Mouse (Mus musculus): ENCODE measurements at regions not wholly inside any gene's neighbourhood (a gene's known extent, or its start where the extent isn't known, plus 50 kb on each side); places are given as distances from the start of the nearest gene placed in this dataset.
"Not testable (repeated sequence)": the region's sequence is repeated elsewhere in the genome, so short reads cannot be mapped to it uniquely, and the experiment has no call there.

DNA sequence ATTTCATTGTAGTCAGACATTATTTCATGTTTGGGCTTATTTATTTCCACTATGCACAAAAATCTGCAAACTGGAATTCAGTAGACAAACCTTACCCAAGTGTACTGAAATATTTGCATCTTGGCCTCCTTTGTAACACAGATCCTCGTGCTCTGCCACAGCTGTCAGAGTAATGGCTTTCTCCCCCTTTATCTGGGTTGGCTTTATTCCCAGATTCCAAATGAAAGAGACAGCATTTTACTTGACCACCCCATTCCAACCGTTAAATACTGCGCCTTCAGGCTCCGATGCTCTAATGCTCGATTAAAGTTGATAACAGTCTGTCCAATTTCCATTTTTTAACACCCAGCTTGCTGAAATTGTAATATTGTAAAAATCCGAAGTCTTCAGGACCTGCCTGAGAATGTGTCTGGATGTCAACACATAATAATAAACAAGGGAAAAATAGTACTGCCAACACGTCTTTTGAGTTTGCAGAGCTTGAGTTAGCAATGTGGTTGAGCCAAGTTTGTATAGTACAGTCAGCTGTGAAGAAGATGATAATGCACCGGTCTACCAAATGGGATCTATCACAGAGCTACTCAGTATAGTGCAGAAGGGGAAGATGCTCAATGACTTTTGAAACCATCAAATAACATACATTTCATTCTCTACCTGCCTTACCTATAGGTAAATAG, 323.4 kb upstream of the Klhl29 start:
- DNase-seq (ENCODE audit: low read depth, low spot score) = no peak
- peaks cover 7% of the 10 kb centered on the region for H3K27me3 ChIP-seq
- ChIA-PET CTCF (no interaction called here), POLR2A (no interaction called here)
- no peak for TF ChIP-seq CTCF (IDR thresholded peaks at IDR 0.05)
- in situ Hi-C loops (cut with MboI; ENCODE audit: low pct_unique_long_range_greater_than_20kb) = no loop called here
- ATAC-seq = no peak

- no peak for DNase-seq (ENCODE audit: low read depth, low spot score)
- POLR2A ChIA-PET = no interaction called here
- in situ Hi-C loops (cut with MboI; ENCODE audit: low pct_unique_long_range_greater_than_20kb) = no loop called here
- ATAC-seq = no peak
- CTCF ChIA-PET = no interaction called here
- no peak for TF ChIP-seq CTCF (IDR thresholded peaks at IDR 0.05)
- H3K27me3 ChIP-seq = no peaks in the 10 kb centered on the region
Measured at GRCm38 (mm10) chr12:5682182-5682581, 306.7 kb upstream of the Klhl29 start.

DNA sequence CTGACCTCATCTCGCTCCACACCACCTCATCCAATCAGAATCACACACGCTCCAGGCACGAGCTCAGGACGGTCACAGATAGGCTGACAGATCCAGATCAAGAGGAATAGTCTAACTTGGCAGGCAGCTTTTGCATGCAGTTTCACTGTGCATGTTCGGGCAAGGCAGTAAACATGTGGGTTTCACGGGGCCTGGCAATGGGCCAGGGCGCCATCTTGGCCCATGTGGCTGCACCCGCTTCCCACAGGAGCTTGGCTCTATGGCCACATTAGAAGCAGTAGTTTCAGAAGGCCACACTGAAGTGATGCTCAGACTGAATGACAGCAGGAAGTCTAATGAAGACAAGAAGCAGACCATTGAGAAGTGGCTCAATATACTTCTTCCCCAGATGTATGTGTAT, 302.6 kb upstream of the Klhl29 start:
- CTCF ChIA-PET; in situ Hi-C loops (cut with MboI; ENCODE audit: low pct_unique_long_range_greater_than_20kb); ATAC-seq: not testable (repeated sequence)

DNA sequence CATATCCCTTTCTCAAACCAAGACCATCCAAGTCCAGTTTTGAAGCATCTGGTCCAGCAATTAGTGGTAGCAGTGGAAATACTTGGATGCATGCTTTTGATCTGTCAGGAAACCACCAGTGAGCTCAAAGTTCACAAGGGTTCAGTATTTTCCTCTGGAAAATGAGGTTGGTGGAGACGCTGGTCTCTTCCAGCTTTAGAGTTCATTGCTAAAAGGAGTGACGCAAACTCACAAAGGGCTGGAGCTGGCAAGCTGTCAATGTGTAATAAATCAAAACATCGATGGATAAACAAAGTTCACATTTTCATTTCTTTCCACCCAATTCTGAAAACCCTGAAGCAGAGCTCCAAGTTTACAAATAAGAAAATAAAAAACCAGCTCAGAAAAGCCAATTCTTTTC, 293.0 kb upstream of the Klhl29 start:
- CTCF ChIA-PET = no interaction called here
- in situ Hi-C loops (cut with MboI; ENCODE audit: low pct_unique_long_range_greater_than_20kb) = no loop called here
- POLR2A ChIA-PET = no interaction called here
- H3K27me3 ChIP-seq = no peaks in the 10 kb centered on the region
- ATAC-seq (no peak), DNase-seq (ENCODE audit: low read depth, low spot score) (no peak)
- TF ChIP-seq CTCF (IDR thresholded peaks at IDR 0.05) = no peak

More for the DNA sequence above, 302.6 kb upstream of the Klhl29 start:
- DNase-seq (ENCODE audit: low read depth, low spot score); POLR2A ChIA-PET; H3K27me3 ChIP-seq: not testable (repeated sequence)

DNA sequence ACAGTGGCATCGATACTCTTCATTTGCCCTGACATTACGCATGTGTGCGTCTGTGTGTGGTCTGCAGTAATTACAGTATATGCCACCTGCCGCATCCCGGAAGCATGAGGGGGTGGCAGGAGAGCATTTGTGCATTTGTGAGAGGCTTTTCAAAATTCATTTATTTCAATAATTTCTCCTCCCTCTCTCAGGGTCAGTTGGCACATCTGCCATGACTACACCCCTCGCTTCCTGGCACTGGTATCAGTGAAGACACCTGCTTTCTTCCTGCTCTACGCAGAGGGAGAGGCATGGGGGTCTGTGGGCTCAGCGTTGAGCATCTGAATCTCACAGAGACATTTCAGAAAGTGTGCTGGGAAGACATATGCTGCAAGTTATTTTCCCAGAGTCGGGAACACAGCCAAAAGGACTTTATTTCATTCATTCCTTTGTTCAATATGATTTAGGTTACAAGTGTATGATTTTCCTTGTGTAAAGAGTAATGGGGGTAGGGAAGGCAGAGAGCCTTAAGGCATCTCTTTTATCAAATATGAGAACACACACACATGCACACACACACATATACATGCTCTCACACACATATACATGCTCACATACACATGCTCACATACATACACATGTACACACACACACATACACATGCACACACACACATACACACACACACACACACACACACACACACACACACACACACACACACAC, 262.2 kb upstream of the Klhl29 start:
- in situ Hi-C loops (cut with MboI; ENCODE audit: low pct_unique_long_range_greater_than_20kb) = no loop called here
- H3K27me3 ChIP-seq = no peaks in the 10 kb centered on the region
- CTCF ChIA-PET = no interaction called here
- DNase-seq (ENCODE audit: low read depth, low spot score) (no peak), ATAC-seq (no peak)
- POLR2A ChIA-PET = no interaction called here
- no peak for TF ChIP-seq CTCF (IDR thresholded peaks at IDR 0.05)

DNA sequence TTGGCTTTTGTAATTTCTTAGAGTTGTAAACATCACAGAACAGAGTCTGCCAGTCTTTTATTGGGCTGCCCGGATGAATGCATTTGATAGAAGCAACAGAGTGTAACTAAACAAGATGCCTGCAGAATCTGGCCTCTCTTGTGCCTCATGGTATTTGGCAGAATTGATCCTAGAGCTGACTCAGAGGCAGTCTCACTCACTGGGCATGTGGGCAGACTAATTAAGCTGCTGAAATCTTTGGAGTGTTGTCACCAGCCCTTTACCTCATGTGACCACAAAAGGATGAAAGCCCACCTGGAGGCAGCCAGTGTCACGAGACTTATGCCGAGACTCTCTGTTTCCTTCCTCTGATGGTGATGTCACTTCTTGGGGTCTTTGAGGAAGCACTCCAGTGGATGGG, 258.5 kb upstream of the Klhl29 start:
- CTCF ChIA-PET = no interaction called here
- TF ChIP-seq CTCF (IDR thresholded peaks at IDR 0.05) = no peak
- ATAC-seq = peak; percentile 39

GRCm38 (mm10) chr12:5601084-5601654, 225.7 kb upstream of the Klhl29 start:
- in situ Hi-C loops (cut with MboI; ENCODE audit: low pct_unique_long_range_greater_than_20kb) = no loop called here
- ChIA-PET POLR2A (no interaction called here), CTCF (no interaction called here)
- DNase-seq (ENCODE audit: low read depth, low spot score) (no peak), ATAC-seq (no peak)
- no peak for TF ChIP-seq CTCF (IDR thresholded peaks at IDR 0.05)
- H3K27me3 ChIP-seq = peaks cover 9% of the 10 kb centered on the region

More for the DNA sequence above, 258.5 kb upstream of the Klhl29 start:
- in situ Hi-C loops (cut with MboI; ENCODE audit: low pct_unique_long_range_greater_than_20kb) = no loop called here
- DNase-seq (ENCODE audit: low read depth, low spot score) = no peak
- POLR2A ChIA-PET = no interaction called here
- no peaks in the 10 kb centered on the region for H3K27me3 ChIP-seq

DNA sequence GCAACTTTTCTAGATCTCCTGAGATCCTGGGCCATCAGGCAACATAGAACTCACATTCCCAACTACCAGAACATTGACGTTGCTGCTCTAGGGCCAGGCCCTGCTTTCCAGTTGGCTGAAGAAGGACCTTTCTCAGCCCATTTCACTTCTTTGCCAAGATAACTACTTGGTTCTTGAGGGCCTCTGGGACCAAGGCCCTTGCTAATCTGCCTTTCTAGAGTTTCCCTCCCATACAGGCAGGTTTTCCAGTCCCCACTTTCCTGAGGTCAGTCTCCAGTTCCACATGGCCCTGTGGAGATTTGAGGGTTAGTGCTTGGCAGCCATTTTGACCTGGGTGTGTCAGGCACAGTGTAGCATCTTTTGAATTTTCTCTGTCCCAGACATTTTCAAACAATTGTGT, 223.9 kb upstream of the Klhl29 start:
- ATAC-seq = no peak
- no peak for TF ChIP-seq CTCF (IDR thresholded peaks at IDR 0.05)
- POLR2A ChIA-PET = no interaction called here
- CTCF ChIA-PET = no interaction called here
- in situ Hi-C loops (cut with MboI; ENCODE audit: low pct_unique_long_range_greater_than_20kb) = no loop called here
- peaks cover 19% of the 10 kb centered on the region for H3K27me3 ChIP-seq
- DNase-seq (ENCODE audit: low read depth, low spot score) = no peak

- ChIA-PET CTCF (no interaction called here), POLR2A (no interaction called here)
- in situ Hi-C loops (cut with MboI; ENCODE audit: low pct_unique_long_range_greater_than_20kb) = no loop called here
- H3K27me3 ChIP-seq = peaks cover 19% of the 10 kb centered on the region
- ATAC-seq (no peak), DNase-seq (ENCODE audit: low read depth, low spot score) (no peak)
- no peak for TF ChIP-seq CTCF (IDR thresholded peaks at IDR 0.05)
Measured at GRCm38 (mm10) chr12:5598961-5599360, 223.5 kb upstream of the Klhl29 start.

DNA sequence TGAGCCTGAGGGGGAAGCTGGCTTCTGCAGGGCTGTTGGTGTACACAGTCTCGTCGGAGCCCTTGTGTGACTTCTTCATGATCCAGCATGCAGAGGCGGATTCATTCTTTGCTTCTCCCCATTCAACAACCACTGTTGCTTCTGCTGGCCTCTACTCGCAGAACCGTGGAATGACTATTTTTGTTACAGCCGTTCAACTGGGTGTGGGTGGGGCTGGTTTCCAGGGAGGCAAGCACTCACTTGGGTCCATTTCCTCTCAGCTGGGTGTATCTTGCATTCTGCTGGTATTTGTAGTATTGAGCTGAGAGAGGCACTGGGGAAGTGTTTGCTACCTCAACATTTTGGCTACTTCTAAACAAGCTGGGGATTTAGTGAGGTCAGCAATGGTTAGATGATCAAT, 197.3 kb upstream of the Klhl29 start:
- POLR2A ChIA-PET = no interaction called here
- CTCF ChIA-PET = no interaction called here
- ATAC-seq (no peak), DNase-seq (ENCODE audit: low read depth, low spot score) (no peak)
- H3K27me3 ChIP-seq = no peaks in the 10 kb centered on the region
- in situ Hi-C loops (cut with MboI; ENCODE audit: low pct_unique_long_range_greater_than_20kb) = no loop called here
- TF ChIP-seq CTCF (IDR thresholded peaks at IDR 0.05) = no peak

- in situ Hi-C loops (cut with MboI; ENCODE audit: low pct_unique_long_range_greater_than_20kb) = loop anchor here (10.0 kb wide), 1 partner anchor 354 kb away; no protein-coding TSS in a partner anchor
Measured at GRCm38 (mm10) chr12:5568941-5569340, 193.5 kb upstream of the Klhl29 start.

More at GRCm38 (mm10) chr12:5568941-5569340, 193.5 kb upstream of the Klhl29 start:
- ChIA-PET CTCF (interaction anchor here (1.0 kb wide), 1 partner anchor 12 kb away, joined by 3 read pairs; no protein-coding TSS in a partner anchor), POLR2A (no interaction called here)
- ATAC-seq = no peak
- TF ChIP-seq CTCF (IDR thresholded peaks at IDR 0.05) = no peak
- no peaks in the 10 kb centered on the region for H3K27me3 ChIP-seq
- DNase-seq (ENCODE audit: low read depth, low spot score) = no peak

Data from Patski (cell line).